Mouse (Mus musculus): Measurements from ENCODE around the gene Siglecf.

Gene Siglecf

GRCm38 (mm10) chr7:43392349-43393121 lies 41.4 kb downstream of the Siglecf start:
- DNase-seq: no peak

- DNase-seq: no peak
Observed at GRCm38 (mm10) chr7:43399501-43399900, 48.4 kb downstream of the Siglecf start.

- no peak for DNase-seq
Observed at GRCm38 (mm10) chr7:43402718-43403117, 51.6 kb downstream of the Siglecf start.

GRCm38 (mm10) chr7:43407573-43407972 lies 56.4 kb downstream of the Siglecf start:
- DNase-seq: no peak

DNA sequence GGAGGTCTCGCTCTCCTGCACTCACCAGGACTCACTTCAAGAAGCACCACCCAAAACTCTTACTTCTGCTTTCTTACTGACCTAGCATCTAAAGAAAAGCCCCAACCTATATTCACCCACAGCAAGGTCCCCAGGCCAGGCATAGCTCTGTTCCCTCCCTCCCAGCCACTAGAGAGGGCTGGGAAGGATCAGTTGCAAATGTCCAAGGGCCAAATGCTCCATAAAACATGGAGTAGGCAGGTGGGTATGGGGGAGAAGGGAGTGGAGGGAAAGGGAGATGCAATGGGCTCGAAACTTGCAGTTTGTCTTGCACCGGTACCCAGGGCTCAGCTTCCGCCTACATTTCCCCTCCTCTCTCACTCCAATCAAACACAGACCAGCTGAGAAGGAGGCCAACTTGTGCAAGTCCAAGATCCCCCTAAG lies 57.0 kb downstream of the Siglecf start, which contains the start of gene Siglecg:
Siglecg (plus strand) TSS at position 74 of the 423 bp plus-strand sequence.
- no peak for DNase-seq

- no peak for DNase-seq
Observed at GRCm38 (mm10) chr7:43409084-43409483, 57.9 kb downstream of the Siglecf start.

Data from lung, postnatal 14 days (tissue).